Mouse (Mus musculus) adrenal gland, postnatal 25 days (tissue): Measurements from ENCODE around the gene Upf2. TPM values are rescaled to one million over a fixed set of nuclear protein-coding genes. Genes with fewer than 3 reads are reported as not detected.
A peak's percentile ranks its signal among the peaks of the same experiment; 100 is the strongest.
"Not testable (repeated sequence)": the region's sequence is repeated elsewhere in the genome, so short reads cannot be mapped to it uniquely, and the experiment has no call there.

Source experiments
- DNase-seq: peaks from one replicate; pipeline ENCODE4 v3.0.0; 2021; ENCODE audit warnings: mixed read lengths
- total RNA-seq: library from RNA; stranded (reverse); gene quantifications from 2 replicates; pipeline ENCODE4 v1.2.3, GENCODE M21; 2021

Upf2 gene
- total RNA-seq, 1 experiment from 2014 or later, result 28.6 TPM

DNA sequence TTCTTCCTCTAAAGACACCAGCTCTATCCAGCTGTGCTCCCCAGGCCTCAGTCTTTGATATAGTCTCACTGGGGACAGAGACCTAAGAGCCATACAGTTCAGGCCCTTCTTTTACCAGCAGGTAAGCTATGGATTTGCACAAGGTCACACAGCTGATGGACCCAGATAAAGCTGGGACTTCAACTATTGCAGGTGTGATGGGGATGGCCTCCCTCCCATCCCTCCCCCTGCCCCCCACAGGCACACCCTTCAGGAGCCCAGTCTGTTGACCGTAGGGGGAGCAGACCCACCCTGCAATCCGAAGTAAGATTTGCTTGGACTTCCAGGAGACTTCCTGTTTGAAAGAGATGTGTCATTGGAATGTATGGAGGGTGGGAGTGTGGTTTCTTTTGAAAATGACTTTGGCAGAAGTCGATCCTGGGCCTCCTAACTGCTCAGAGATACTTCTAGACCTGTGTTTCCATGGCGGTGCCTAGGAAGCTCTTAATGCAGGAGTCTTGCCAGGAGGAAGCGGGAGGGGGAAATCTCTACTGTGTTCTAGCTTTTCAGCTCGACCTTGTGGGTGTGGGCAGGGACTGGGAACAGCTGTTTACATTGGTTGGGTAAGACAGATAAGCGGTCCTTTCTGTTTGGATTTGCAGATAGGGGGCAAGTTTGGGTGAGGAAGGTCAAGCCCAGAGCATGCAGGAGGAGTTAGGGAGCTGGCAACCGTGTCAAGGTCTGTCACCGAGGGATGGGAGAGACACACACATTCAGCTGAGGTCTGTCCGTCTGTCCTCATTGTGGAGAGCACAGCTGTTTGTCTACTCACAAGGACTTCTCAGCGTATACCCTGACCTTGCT is 120.5 kb downstream of the Upf2 start:
- DNase-seq, result peak; percentile 16

DNA sequence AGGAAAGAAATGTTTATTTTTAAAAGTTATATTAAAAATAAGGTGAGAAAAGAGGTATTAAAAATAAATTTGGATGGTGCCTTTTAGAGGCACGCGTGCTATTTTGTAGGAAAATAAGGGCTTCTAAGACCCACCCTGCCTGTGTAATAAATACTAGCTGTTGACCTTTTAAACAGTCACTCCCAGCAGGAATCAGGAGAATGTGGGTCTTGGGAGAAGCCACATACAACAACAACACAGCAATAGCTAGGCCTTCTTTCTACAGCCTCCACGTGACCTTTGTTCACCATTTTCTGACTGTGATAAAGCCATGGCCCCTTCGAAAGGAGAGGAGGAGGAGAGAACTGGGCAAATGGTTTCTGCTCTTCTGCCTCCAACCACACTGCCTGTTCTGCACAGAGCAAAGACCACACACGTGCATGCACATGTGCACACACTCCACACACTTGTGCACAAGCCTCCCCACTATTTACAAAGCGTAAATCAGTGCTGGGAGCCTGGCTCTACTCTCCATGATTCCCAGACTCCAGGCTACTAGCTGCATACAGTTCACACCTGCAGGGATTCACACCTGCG is 121.5 kb downstream of the Upf2 start:
- DNase-seq, result no peak

DNA sequence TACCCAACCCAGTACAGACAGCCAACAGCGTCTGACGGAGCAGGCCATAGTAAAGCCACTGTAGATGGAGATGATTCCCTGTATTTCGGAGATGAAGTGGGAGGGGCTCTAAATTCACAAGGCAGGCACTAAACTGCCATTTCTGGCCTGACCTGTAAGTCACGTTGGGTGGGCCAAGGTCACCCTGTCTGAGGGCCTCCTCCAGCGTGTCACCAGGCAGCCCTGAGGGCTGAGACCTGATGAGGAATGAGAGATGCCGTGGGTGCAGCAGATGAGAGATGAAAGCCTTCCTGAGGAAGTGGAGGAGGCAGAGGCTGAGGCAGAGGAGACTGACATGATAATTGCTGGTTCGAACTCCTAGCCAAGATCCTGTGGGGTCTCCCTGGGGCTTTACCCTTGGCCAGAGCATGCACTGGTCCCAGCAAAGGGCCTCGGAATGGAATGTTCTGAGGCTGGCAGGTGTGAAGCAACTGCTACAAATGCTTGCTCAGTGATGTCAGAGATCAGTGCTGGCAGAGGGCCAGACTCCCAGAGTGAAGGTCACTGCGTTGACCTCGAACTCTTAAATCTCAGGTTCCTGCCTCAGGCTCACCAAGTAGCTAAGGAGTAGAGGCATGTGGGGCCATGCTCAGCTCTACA is 123.7 kb downstream of the Upf2 start:
- DNase-seq, result peak; percentile 75

- DNase-seq, result no peak
Measured at GRCm38 (mm10) chr2:6075530-6075896, 124.2 kb downstream of the Upf2 start.

DNA sequence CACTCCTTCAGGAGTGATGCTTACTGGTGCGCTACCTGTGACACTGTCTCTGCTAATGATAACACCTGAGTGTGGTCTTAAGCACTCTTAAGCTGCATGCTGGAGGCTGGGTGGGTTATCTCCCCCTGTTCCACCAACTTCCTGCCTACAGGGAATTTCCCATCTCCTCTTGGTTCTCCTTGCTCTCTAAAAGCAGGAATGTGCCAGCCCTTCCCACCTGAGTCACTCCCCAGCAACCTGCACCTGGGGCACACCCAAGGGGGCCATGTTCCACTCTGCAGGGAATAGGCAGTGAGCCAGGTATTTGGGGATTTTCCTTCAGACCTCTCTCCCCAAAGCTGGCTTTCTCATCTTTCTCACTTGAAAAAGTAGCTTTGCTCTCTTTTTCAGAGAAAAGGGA is 128.8 kb downstream of the Upf2 start:
- no peak for DNase-seq

GRCm38 (mm10) chr2:6081108-6081507 is 129.8 kb downstream of the Upf2 start:
- DNase-seq, result no peak

GRCm38 (mm10) chr2:6082615-6083014 is 131.3 kb downstream of the Upf2 start:
- DNase-seq, result no peak

DNA sequence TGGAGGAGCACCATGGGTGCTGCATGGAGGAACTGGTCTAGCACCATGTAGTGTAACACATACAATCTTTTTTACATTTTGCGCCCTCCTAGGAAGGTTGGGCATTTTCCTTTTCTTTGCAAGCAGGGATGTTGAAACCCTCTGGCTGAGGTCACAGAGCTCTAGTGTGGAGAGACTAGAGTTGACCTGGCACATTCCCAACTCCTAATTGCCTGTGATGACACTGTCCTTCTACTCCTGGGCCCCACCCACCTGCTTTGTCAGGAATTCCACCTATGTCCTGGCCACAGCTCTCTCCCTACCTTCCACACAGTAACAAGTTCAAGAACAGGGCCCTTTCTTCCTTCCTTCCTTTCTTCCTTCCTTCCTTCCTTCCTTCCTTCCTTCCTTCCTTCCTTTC is 132.4 kb downstream of the Upf2 start:
- DNase-seq, result peak; percentile 22

DNA sequence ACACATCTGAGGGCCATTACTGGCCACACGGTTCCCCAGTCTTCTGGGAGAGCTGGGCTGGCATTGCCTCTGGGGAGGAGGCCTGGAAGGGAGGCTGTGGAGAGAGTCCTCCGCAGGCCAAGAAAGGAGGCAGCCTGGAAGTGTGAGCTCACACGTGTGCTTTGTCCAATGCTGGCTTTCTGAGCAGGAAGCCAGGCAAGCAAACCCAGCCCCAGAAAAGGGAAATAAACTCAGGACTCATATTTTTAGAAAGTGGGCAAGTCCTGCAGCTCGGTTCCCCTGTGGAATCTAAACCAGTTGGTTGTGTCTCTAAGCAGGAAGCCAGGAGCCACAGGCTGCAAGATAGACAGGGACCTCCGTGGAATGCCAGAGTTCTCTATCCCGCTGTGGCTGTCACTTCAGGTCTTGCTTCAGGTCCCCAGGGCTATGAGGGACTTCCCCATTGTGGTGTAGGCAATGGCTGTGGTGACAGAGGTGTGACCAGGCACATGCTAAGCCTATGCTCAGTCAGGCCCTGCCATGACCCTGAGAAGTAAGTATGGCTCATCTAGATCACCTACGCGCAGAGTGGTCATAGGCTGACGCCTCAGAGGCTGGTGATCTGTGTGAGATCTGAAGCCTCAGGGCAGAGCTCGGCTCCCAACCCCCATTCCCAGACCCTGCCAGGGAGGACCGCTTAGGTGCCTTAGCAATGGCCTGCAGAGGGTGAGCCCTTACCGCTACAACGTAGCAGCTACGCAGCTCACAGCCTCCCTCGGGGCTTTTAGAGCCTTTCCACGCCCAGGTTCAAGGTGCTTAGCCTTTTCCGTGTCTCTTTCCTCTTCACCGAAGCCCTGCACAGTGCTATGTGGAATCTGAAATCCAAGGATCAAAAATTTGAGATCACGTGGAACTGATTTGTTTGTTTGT is 134.6 kb downstream of the Upf2 start:
- DNase-seq, result no peak

GRCm38 (mm10) chr2:6087151-6087550 is 135.9 kb downstream of the Upf2 start:
- DNase-seq, result peak; percentile 76

DNA sequence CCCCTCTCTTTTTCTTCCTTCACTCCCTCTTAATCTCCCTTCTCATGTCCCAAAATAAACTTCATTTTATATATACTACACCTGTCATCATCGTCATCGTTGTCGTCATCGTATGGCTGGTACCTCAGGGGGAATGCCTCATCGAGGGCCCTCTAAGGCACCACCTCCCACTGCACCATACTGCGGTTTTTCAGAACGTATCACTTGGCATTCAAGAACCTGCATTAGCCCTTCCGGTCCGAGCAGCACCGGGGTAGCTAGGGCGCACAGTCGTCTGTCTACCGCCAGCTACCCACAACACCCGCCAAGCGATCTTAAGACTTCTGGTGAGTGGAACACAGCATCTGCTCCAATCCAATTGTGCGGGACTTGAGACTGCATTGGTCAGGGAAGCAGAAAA is 138.7 kb downstream of the Upf2 start:
- DNase-seq, result not testable (repeated sequence)

GRCm38 (mm10) chr2:6097113-6097716 is 145.9 kb downstream of the Upf2 start:
- DNase-seq, result no peak

GRCm38 (mm10) chr2:6098924-6099323 is 147.7 kb downstream of the Upf2 start:
- DNase-seq, result no peak

DNA sequence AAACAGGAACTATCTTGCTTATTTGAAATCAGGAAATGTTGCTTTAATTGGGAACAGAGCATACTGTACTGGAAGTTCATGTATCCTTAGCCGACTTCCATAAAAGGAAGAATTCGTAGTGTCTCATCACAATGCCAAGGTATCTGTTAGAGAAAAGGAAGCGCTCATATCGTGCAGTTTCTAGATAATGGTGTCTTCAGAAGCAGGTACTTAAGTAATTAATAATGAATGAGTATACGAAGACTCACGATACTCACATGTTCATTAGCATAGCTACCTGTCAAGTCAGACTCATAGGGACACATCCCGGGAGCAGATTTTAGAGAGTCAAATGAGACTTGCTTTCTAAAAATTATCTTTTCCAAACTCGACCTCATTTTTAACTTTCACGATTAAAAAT is 148.2 kb downstream of the Upf2 start:
- no peak for DNase-seq

- DNase-seq, result peak; percentile 20
Measured at GRCm38 (mm10) chr2:6100027-6100749, 148.9 kb downstream of the Upf2 start.

GRCm38 (mm10) chr2:6100755-6101154 is 149.5 kb downstream of the Upf2 start:
- no peak for DNase-seq

GRCm38 (mm10) chr2:6105437-6105836 is 154.2 kb downstream of the Upf2 start:
- DNase-seq, result no peak
